Mouse (Mus musculus) MEL (cell line): ENCODE measurements around the gene Mmp28. TPM values are rescaled to one million over a fixed set of nuclear protein-coding genes. Genes with fewer than 3 reads are reported as not detected.

Source experiments
- DNase-seq: peaks from one replicate; pipeline ENCODE4 v3.0.0; 2011; ENCODE audit warnings: low read depth, low spot score
- H3K27ac ChIP-seq: 2 replicates; pipeline ENCODE4 v1.5.1; 2012; ENCODE audit warnings: low read depth, mild to moderate bottlenecking, control low read depth, low read length, moderate library complexity; ENCODE audit not compliant: control insufficient read depth
- H3K27me3 ChIP-seq, 2 experiments: fragments of 150-350 bp in 1 of 2; sonication (generic) in 1 of 2; 2 replicates each; pipeline ENCODE4 v1.6.1; 2012; ENCODE audit warnings: low read length in 2 of 2, mild to moderate bottlenecking in 2 of 2, improper control_type of control experiment in 1 of 2, moderate library complexity in 1 of 2; ENCODE audit not compliant: insufficient read depth in 2 of 2, control insufficient read depth in 1 of 2
- H3K36me3 ChIP-seq, 2 experiments: 2 replicates each; pipeline ENCODE4 v1.6.1; 2012 to 2014; ENCODE audit warnings: low read length in 2 of 2, improper control_type of control experiment in 1 of 2, inconsistent platforms in 1 of 2, mild to moderate bottlenecking in 1 of 2; ENCODE audit not compliant: insufficient read depth in 2 of 2, control insufficient read depth in 1 of 2
- H3K4me1 ChIP-seq, 2 experiments: fragments of 150-350 bp in 1 of 2; sonication (generic) in 1 of 2; 2 replicates each; pipeline ENCODE4 v1.6.1; 2012; ENCODE audit warnings: low read length in 2 of 2, improper control_type of control experiment in 1 of 2, mild to moderate bottlenecking in 1 of 2; ENCODE audit not compliant: insufficient read depth in 2 of 2, control insufficient read depth in 1 of 2
- H3K4me3 ChIP-seq, 2 experiments: fragments of 150-350 bp in 1 of 2; sonication (generic) in 1 of 2; 2 replicates each; pipeline ENCODE4 v1.5.1; 2012; ENCODE audit warnings: low read depth in 2 of 2, low read length in 2 of 2, mild to moderate bottlenecking in 2 of 2, moderate library complexity in 2 of 2, control low read depth in 1 of 2, improper control_type of control experiment in 1 of 2; ENCODE audit not compliant: control insufficient read depth in 1 of 2, insufficient read depth in 1 of 2
- H3K79me2 ChIP-seq: 2 replicates; pipeline ENCODE4 v1.6.1; 2012; ENCODE audit warnings: mild to moderate bottlenecking, low read length, moderate library complexity; ENCODE audit not compliant: control insufficient read depth, poor library complexity, insufficient read depth
- H3K9ac ChIP-seq: 2 replicates; pipeline ENCODE4 v1.6.1; 2012; ENCODE audit warnings: low read depth, mild to moderate bottlenecking, control low read depth, low read length, moderate library complexity; ENCODE audit not compliant: control insufficient read depth, poor library complexity, severe bottlenecking
- H3K9me3 ChIP-seq: fragments of 150-350 bp; sonication (generic); replicated peaks from 2 replicates; pipeline ENCODE4 v1.6.1; 2012; ENCODE audit warnings: mild to moderate bottlenecking, low read length, improper control_type of control experiment, moderate library complexity; ENCODE audit not compliant: insufficient read depth
- BHLHE40 ChIP-seq: IDR thresholded peaks from 2 replicates; pipeline ENCODE4 v1.6.1; 2012; ENCODE audit warnings: low read depth, mild to moderate bottlenecking, inconsistent platforms, low read length, improper control_type of control experiment, borderline replicate concordance
- CHD1 ChIP-seq: IDR thresholded peaks from 2 replicates; pipeline ENCODE4 v1.6.1; 2012; ENCODE audit warnings: low read depth, mild to moderate bottlenecking, inconsistent platforms, low read length, improper control_type of control experiment
- ELF1 ChIP-seq: IDR thresholded peaks from 2 replicates; pipeline ENCODE4 v1.6.1; 2014; ENCODE audit warnings: low read depth, mild to moderate bottlenecking, inconsistent platforms, low read length, improper control_type of control experiment, moderate library complexity
- EP300 ChIP-seq, 2 experiments: IDR thresholded peaks; 2 replicates each; pipeline ENCODE4 v1.6.1; 2011; ENCODE audit warnings: improper control_type of control experiment in 2 of 2, low read length in 2 of 2, low read depth in 1 of 2, mild to moderate bottlenecking in 1 of 2
- HCFC1 ChIP-seq: IDR thresholded peaks from 2 replicates; pipeline ENCODE4 v1.6.1; 2012; ENCODE audit warnings: low read depth, mild to moderate bottlenecking, inconsistent platforms, low read length, improper control_type of control experiment, moderate library complexity
- KAT2A ChIP-seq: conservative IDR thresholded peaks from 2 replicates; pipeline ENCODE4 v1.6.1; 2012; ENCODE audit warnings: low read depth, low read length, improper control_type of control experiment, inconsistent platforms
- MAX ChIP-seq: IDR thresholded peaks from 2 replicates; pipeline ENCODE4 v1.6.1; 2011; ENCODE audit warnings: low read length, improper control_type of control experiment
- MEF2A ChIP-seq: IDR thresholded peaks from 2 replicates; pipeline ENCODE4 v1.6.1; 2014; ENCODE audit warnings: low read depth, mild to moderate bottlenecking, inconsistent platforms, low read length, improper control_type of control experiment; ENCODE audit not compliant: poor library complexity, insufficient replicate concordance, severe bottlenecking; ENCODE audit errors: extremely low read depth
- MXI1 ChIP-seq: IDR thresholded peaks from 2 replicates; pipeline ENCODE4 v1.6.1; 2011; ENCODE audit warnings: mild to moderate bottlenecking, low read depth, low read length, improper control_type of control experiment
- MYB ChIP-seq: IDR thresholded peaks from 2 replicates; pipeline ENCODE4 v1.6.1; 2011; ENCODE audit warnings: mild to moderate bottlenecking, low read depth, low read length, improper control_type of control experiment
- NRF1 ChIP-seq: IDR thresholded peaks from 2 replicates; pipeline ENCODE4 v1.6.1; 2014; ENCODE audit warnings: low read depth, mild to moderate bottlenecking, inconsistent platforms, low read length, improper control_type of control experiment, moderate library complexity; ENCODE audit not compliant: poor library complexity, insufficient read depth, severe bottlenecking
- RAD21 ChIP-seq: IDR thresholded peaks from 2 replicates; pipeline ENCODE4 v1.6.1; 2011; ENCODE audit warnings: mild to moderate bottlenecking, low read depth, low read length, improper control_type of control experiment
- RCOR1 ChIP-seq: IDR thresholded peaks from 2 replicates; pipeline ENCODE4 v1.6.1; 2012; ENCODE audit warnings: low read depth, mild to moderate bottlenecking, inconsistent platforms, low read length, improper control_type of control experiment
- SIN3A ChIP-seq: IDR thresholded peaks from 2 replicates; pipeline ENCODE4 v1.6.1; 2012; ENCODE audit warnings: low read length, improper control_type of control experiment, inconsistent platforms
- UBTF ChIP-seq: IDR thresholded peaks from 2 replicates; pipeline ENCODE4 v1.6.1; 2012; ENCODE audit warnings: low read depth, mild to moderate bottlenecking, inconsistent platforms, low read length, improper control_type of control experiment, moderate library complexity, borderline replicate concordance; ENCODE audit not compliant: insufficient read depth
- USF1 ChIP-seq: IDR thresholded peaks from 2 replicates; pipeline ENCODE4 v1.6.1; 2014; ENCODE audit warnings: low read depth, mild to moderate bottlenecking, inconsistent platforms, low read length, improper control_type of control experiment, moderate library complexity
- USF2 ChIP-seq, 2 experiments: IDR thresholded peaks; 2 replicates each; pipeline ENCODE4 v1.6.1; 2011 to 2012; ENCODE audit warnings: improper control_type of control experiment in 2 of 2, low read length in 2 of 2, borderline replicate concordance in 1 of 2, inconsistent platforms in 1 of 2, low read depth in 1 of 2, mild to moderate bottlenecking in 1 of 2; ENCODE audit not compliant: insufficient read depth in 1 of 2
- polyA plus RNA-seq, 2 experiments: library from polyadenylated mRNA; stranded (reverse) in 1 of 2; unstranded in 1 of 2; fragments of >175 nt in 1 of 2; fragments of >200 nt in 1 of 2; gene quantifications; 2 replicates each; pipeline versions ENCODE4 v1.2.1 to v1.2.4; 2012; ENCODE audit warnings: low replicate concordance in 2 of 2, low read depth in 1 of 2; ENCODE audit not compliant: insufficient read length in 2 of 2, insufficient read depth in 1 of 2, missing spikeins in 1 of 2
- total RNA-seq: library from RNA; depleted of rRNA; stranded (reverse); fragments of 300-350 nt; gene quantifications from 2 replicates; pipeline ENCODE4 v1.2.3, GENCODE M21; 2012

The Mmp28 gene
- total and polyA plus RNA-seq, 3 experiments = 0.03 TPM; not detected in 2

GRCm38 (mm10) chr11:83440081-83441064 lies 22.5 kb downstream of the Mmp28 start (continued):
- TF ChIP-seq KAT2A (no peak), NRF1 (peak; percentile 38; the same call in 1 of the 2 replicates), USF2 (IDR thresholded peaks at IDR 0.05; ENCODE audit: borderline replicate concordance in 1 of 2, insufficient read depth in 1 of 2, low read depth in 1 of 2, low read length in 2 of 2) (no peak), USF1 (no peak)

- DNase-seq = peak; percentile 47
- Histone ChIP-seq H3K9me3 (no peaks in the 10 kb centered on the region), H3K4me1 (no peaks in the 10 kb centered on the region), H3K27ac (no peak overlapping the region), H3K79me2 (no peaks in the 10 kb centered on the region; the same call in 1 of the 2 replicates), H3K27me3 (peaks cover 14% of the 10 kb centered on the region in 2 experiments), H3K36me3 (no peaks in the 10 kb centered on the region), H3K4me3 (peak overlapping the region in 1 of 2 experiments; percentile 82; a peak in 2 of 4 replicates), H3K9ac (no peak overlapping the region)
- TF ChIP-seq MYB (no peak), USF1 (no peak), HCFC1 (no peak), CHD1 (0 out of 2 replicates have a peak, but pooled peaks have one; percentile 25), RCOR1 (no peak), MAX (no peak), ELF1 (peak; percentile 27; the same call in 1 of the 2 replicates), MEF2A (no peak)
Observed at GRCm38 (mm10) chr11:83439426-83440060, 23.3 kb downstream of the Mmp28 start.

GRCm38 (mm10) chr11:83437377-83437776 lies 25.5 kb downstream of the Mmp28 start, which contains the start of gene 1700020L24Rik:
Gene 1700020L24Rik (plus strand): TSS chr11:83437677.
- Histone ChIP-seq H3K79me2 (no peaks in the 10 kb centered on the region; the same call in 1 of the 2 replicates), H3K4me3 (no peak within 1 kb of the TSS), H3K9me3 (no peaks in the 10 kb centered on the region), H3K9ac (no peak within 1 kb of the TSS), H3K27ac (no peak within 1 kb of the TSS), H3K4me1 (no peaks in the 10 kb centered on the region), H3K27me3 (peaks cover 20 to 27% of the 10 kb centered on the region in 2 experiments), H3K36me3 (no peaks in the 10 kb centered on the region)
- TF ChIP-seq MXI1 (no peak), SIN3A (no peak), UBTF (no peak), BHLHE40 (no peak), EP300 (IDR thresholded peaks at IDR 0.05; ENCODE audit: low read depth in 1 of 2, low read length in 2 of 2) (no peak), RAD21 (no peak)
- DNase-seq = no peak
